Mouse (Mus musculus): ENCODE data around the gene Senp3. TPM values are rescaled to one million over a fixed set of nuclear protein-coding genes. Genes with fewer than 3 reads are reported as not detected.
"Not testable (repeated sequence)": the region's sequence is repeated elsewhere in the genome, so short reads cannot be mapped to it uniquely, and the experiment has no call there.

The Senp3 gene
- polyA plus RNA-seq, 1 experiment = 24.6 TPM

DNA sequence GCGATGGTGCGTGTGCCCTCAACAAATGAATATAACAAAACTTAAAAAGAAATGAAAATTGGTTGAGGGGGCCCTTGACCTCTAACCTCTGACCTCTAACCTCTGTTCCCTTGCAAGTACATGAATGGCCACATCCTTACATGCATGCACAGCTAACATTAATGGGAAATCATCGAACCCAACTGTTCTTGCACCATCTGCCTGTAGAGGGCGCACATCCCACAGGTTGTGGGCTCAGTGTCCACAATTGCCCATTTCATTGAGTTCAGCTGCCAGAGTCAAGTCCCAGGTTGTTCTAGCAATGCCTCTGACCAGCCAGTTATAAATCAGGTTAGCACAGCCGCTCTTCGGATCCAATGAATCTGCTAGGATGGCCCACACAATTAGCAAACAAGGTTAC lies 53.6 kb downstream of the Senp3 start:
- TF ChIP-seq CTCF (IDR thresholded peaks at IDR 0.05; ENCODE audit: extremely low read depth, insufficient read length, insufficient replicate concordance, low read depth, low read length) = peak; percentile 95; the same call in 1 of the 2 replicates
- no peak for TF ChIP-seq POLR2A (IDR thresholded peaks at IDR 0.05; ENCODE audit: low read depth, low read length)

DNA sequence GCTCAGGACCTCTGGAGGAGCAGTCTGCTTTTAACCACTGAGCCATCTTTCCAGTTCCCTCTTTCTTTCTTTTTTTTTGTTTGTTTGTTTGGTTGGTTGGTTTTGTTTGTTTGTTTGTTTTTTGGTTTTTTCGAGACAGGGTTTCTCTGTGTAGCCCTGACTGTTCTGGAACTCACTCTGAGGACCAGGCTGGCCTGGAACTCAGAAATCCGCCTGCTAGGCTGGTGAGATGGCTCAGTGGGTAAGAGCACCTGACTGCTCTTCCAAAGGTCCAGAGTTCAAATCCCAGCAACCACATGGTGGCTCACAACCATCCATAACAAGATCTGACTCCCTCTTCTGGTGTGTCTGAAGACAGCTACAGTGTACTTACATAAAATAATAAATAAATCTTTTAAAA lies 57.5 kb downstream of the Senp3 start:
- not testable (repeated sequence) for H3K4me3 ChIP-seq (ENCODE audit: low read depth, low read length); H3K27me3 ChIP-seq (ENCODE audit: control insufficient read depth, insufficient read depth, low read length); H3K27ac ChIP-seq (ENCODE audit: insufficient read depth, low read depth, low read length); H3K36me3 ChIP-seq (ENCODE audit: control insufficient read depth, insufficient read depth, low read length)
- H3K4me1 ChIP-seq (ENCODE audit: control insufficient read depth, insufficient read depth, insufficient read length, low read length) = peaks cover 12% of the 10 kb centered on the region
- 82% methylated on average over 2 of the region's 2 CpGs for WGBS

More for the DNA sequence above, 53.6 kb downstream of the Senp3 start:
- H3K27me3 ChIP-seq (ENCODE audit: control insufficient read depth, insufficient read depth, low read length) = no peaks in the 10 kb centered on the region
- WGBS = 37% methylated on average over 6 of the region's 6 CpGs
- no peak overlapping the region for H3K4me3 ChIP-seq (ENCODE audit: low read depth, low read length)
- H3K27ac ChIP-seq (ENCODE audit: insufficient read depth, low read depth, low read length) = no peak overlapping the region
- H3K36me3 ChIP-seq (ENCODE audit: control insufficient read depth, insufficient read depth, low read length) = no peaks in the 10 kb centered on the region
- H3K4me1 ChIP-seq (ENCODE audit: control insufficient read depth, insufficient read depth, insufficient read length, low read length) = no peaks in the 10 kb centered on the region

Other genes with a start within 250 kb of the Senp3 start
- 0.22 and 0.23 TPM in 2 replicates for gene Dnah2, start 133.0 kb downstream of the Senp3 start, polyA plus RNA-seq (2012; rRNA removed)
- gene Efnb3, start 121.9 kb downstream of the Senp3 start, polyA plus RNA-seq (2012; rRNA removed) = 0.79 and 1.5 TPM in 2 replicates
- 11.4 and 20.2 TPM in 2 replicates for gene Wrap53, start 101.8 kb downstream of the Senp3 start, polyA plus RNA-seq (2012; rRNA removed)
- gene Trp53, start 101.7 kb downstream of the Senp3 start, polyA plus RNA-seq (2012; rRNA removed) = 28.2 and 57.1 TPM in 2 replicates
- gene Atp1b2, start 76.1 kb downstream of the Senp3 start, polyA plus RNA-seq (2012; rRNA removed) = 2.5 and 4.5 TPM in 2 replicates
- gene Shbg, start 64.2 kb downstream of the Senp3 start, polyA plus RNA-seq (2012; rRNA removed) = not detected in 2 replicates
- 0.44 and 0.49 TPM in 2 replicates for gene Sat2, start 60.1 kb downstream of the Senp3 start, polyA plus RNA-seq (2012; rRNA removed)
- 13.4 and 29.2 TPM in 2 replicates for gene Fxr2, start 49.1 kb downstream of the Senp3 start, polyA plus RNA-seq (2012; rRNA removed)
- 0.43 TPM in 1 of 2 replicates, not detected in the other for gene Sox15, start 26.8 kb downstream of the Senp3 start, polyA plus RNA-seq (2012; rRNA removed)
- 79.7 and 135 TPM in 2 replicates for gene Mpdu1, start 19.4 kb downstream of the Senp3 start, polyA plus RNA-seq (2012; rRNA removed)
- gene Cd68, start 15.9 kb downstream of the Senp3 start, polyA plus RNA-seq (2012; rRNA removed) = 20.9 and 24.7 TPM in 2 replicates
- 92.1 and 134 TPM in 2 replicates for gene Eif4a1, start 9.7 kb downstream of the Senp3 start, polyA plus RNA-seq (2012; rRNA removed)
- 6.9 and 11.6 TPM in 2 replicates for gene Tnfsf13, start 3.7 kb upstream of the Senp3 start, polyA plus RNA-seq (2012; rRNA removed)
- gene Tnfsf12, start 13.8 kb upstream of the Senp3 start, polyA plus RNA-seq (2012; rRNA removed) = 11.9 and 13.7 TPM in 2 replicates
- 1.8 and 2.3 TPM in 2 replicates for gene Tnfsfm13, start 14.0 kb upstream of the Senp3 start, polyA plus RNA-seq (2012; rRNA removed)
- 22.5 and 62.3 TPM in 2 replicates for gene Polr2a, start 76.6 kb upstream of the Senp3 start, polyA plus RNA-seq (2012; rRNA removed)
- gene Slc35g3, start 79.9 kb upstream of the Senp3 start, polyA plus RNA-seq (2012; rRNA removed) = 0.08 and 0.16 TPM in 2 replicates
- gene Zbtb4, start 83.8 kb upstream of the Senp3 start, polyA plus RNA-seq (2012; rRNA removed) = 12.1 and 16.5 TPM in 2 replicates
- gene Chrnb1, start 113.9 kb upstream of the Senp3 start, polyA plus RNA-seq (2012; rRNA removed) = 5.5 and 8.7 TPM in 2 replicates
- 3.6 and 4.8 TPM in 2 replicates for gene Fgf11, start 119.8 kb upstream of the Senp3 start, polyA plus RNA-seq (2012; rRNA removed)
- 30.5 and 63.0 TPM in 2 replicates for gene Tmem102, start 123.5 kb upstream of the Senp3 start, polyA plus RNA-seq (2012; rRNA removed)
- gene Gm39566, start 133.2 kb upstream of the Senp3 start, polyA plus RNA-seq (2012; rRNA removed) = not detected in 2 replicates
- not detected in 2 replicates for gene Spem2, start 136.4 kb upstream of the Senp3 start, polyA plus RNA-seq (2012; rRNA removed)
- gene Spem1, start 140.1 kb upstream of the Senp3 start, polyA plus RNA-seq (2012; rRNA removed) = not detected in 2 replicates
- 11.1 and 12.0 TPM in 2 replicates for gene Nlgn2, start 155.7 kb upstream of the Senp3 start, polyA plus RNA-seq (2012; rRNA removed)
- gene Tmem256, start 156.4 kb upstream of the Senp3 start, polyA plus RNA-seq (2012; rRNA removed) = 98.8 and 99.3 TPM in 2 replicates
- gene Plscr3, start 164.3 kb upstream of the Senp3 start, polyA plus RNA-seq (2012; rRNA removed) = 14.6 and 29.3 TPM in 2 replicates
- 21.1 and 46.3 TPM in 2 replicates for gene Tnk1, start 176.6 kb upstream of the Senp3 start, polyA plus RNA-seq (2012; rRNA removed)
- not detected in 2 replicates for gene Tmem95, start 195.9 kb upstream of the Senp3 start, polyA plus RNA-seq (2012; rRNA removed)
- 1.6 and 2.8 TPM in 2 replicates for gene Kctd11, start 199.3 kb upstream of the Senp3 start, polyA plus RNA-seq (2012; rRNA removed)
- gene Acap1, start 213.5 kb upstream of the Senp3 start, polyA plus RNA-seq (2012; rRNA removed) = 7.3 and 11.6 TPM in 2 replicates
- 1.8 and 2.6 TPM in 2 replicates for gene 2810408A11Rik, start 218.9 kb upstream of the Senp3 start, polyA plus RNA-seq (2012; rRNA removed)
- 17.3 and 23.9 TPM in 2 replicates for gene Neurl4, start 219.0 kb upstream of the Senp3 start, polyA plus RNA-seq (2012; rRNA removed)
- gene Gps2, start 231.8 kb upstream of the Senp3 start, polyA plus RNA-seq (2012; rRNA removed) = 57.4 and 104 TPM in 2 replicates
- 136 and 230 TPM in 2 replicates for gene Eif5a, start 239.9 kb upstream of the Senp3 start, polyA plus RNA-seq (2012; rRNA removed)